Mouse (Mus musculus) midbrain, embryonic 11.5 days (tissue): ENCODE data around the gene Acad11. TPM values are rescaled to one million over a fixed set of nuclear protein-coding genes. Genes with fewer than 3 reads are reported as not detected.

Source experiments
- ATAC-seq: fragments of 200-750 bp; cut with Nextera tagmentation; 2 replicates; pipeline ENCODE4 v1.8.0; 2017; ENCODE audit warnings: moderate TSS enrichment, moderate library complexity; ENCODE audit not compliant: low FRiP score
- DNase-seq: peaks from one replicate; pipeline ENCODE4 v3.0.0; 2015; ENCODE audit warnings: low spot score; ENCODE audit errors: missing footprints
- H3K27ac ChIP-seq: fragments of 300-500 bp; sonication (generic); 2 replicates; pipeline ENCODE4 v1.5.1; 2014; ENCODE audit warnings: low read depth, low read length
- H3K27me3 ChIP-seq: fragments of 300-500 bp; sonication (generic); 2 replicates; pipeline ENCODE4 v1.6.1; 2014; ENCODE audit warnings: mild to moderate bottlenecking, low read length, moderate library complexity, mixed read lengths; ENCODE audit not compliant: control insufficient read depth, insufficient read depth
- H3K36me3 ChIP-seq: fragments of 300-500 bp; sonication (generic); 2 replicates; pipeline ENCODE4 v1.6.1; 2014; ENCODE audit warnings: mild to moderate bottlenecking, low read length, moderate library complexity, mixed read lengths; ENCODE audit not compliant: control insufficient read depth, insufficient read depth
- H3K4me1 ChIP-seq: fragments of 300-500 bp; sonication (generic); 2 replicates; pipeline ENCODE4 v1.6.1; 2014; ENCODE audit warnings: low read length; ENCODE audit not compliant: control insufficient read depth, insufficient read depth
- H3K4me2 ChIP-seq: fragments of 300-500 bp; sonication (generic); 2 replicates; pipeline ENCODE4 v1.6.1; 2014; ENCODE audit warnings: mild to moderate bottlenecking, moderate library complexity
- H3K4me3 ChIP-seq: fragments of 300-500 bp; sonication (generic); 2 replicates; pipeline ENCODE4 v1.5.1; 2014; ENCODE audit warnings: low read depth, low read length
- H3K9ac ChIP-seq: fragments of 300-500 bp; sonication (generic); 2 replicates; pipeline ENCODE4 v1.6.1; 2014; ENCODE audit warnings: low read length
- H3K9me3 ChIP-seq: fragments of 300-500 bp; sonication (generic); 2 replicates; pipeline ENCODE4 v1.6.1; 2016; ENCODE audit warnings: low read length; ENCODE audit not compliant: control insufficient read depth
- WGBS: fragments of 180-500 bp; shearing (Covaris S2); extraction: QIAGEN DNeasy Blood & Tissue Kit; methylation state at CpG from one replicate; pipeline ENCODE4 v1.1.7; 2014; 5-methylcytosine and 5-hydroxymethylcytosine counted together
- polyA plus RNA-seq: library from polyadenylated mRNA; unstranded; fragments of >200 nt; fragmentation: Nextera tagmentation; extraction: Ambion mirVana; gene quantifications from 2 replicates; pipeline ENCODE4 v1.2.1, GENCODE M21; 2014

Acad11 gene
- polyA plus RNA-seq, 1 experiment from 2014 or later: 7.8 TPM

DNA sequence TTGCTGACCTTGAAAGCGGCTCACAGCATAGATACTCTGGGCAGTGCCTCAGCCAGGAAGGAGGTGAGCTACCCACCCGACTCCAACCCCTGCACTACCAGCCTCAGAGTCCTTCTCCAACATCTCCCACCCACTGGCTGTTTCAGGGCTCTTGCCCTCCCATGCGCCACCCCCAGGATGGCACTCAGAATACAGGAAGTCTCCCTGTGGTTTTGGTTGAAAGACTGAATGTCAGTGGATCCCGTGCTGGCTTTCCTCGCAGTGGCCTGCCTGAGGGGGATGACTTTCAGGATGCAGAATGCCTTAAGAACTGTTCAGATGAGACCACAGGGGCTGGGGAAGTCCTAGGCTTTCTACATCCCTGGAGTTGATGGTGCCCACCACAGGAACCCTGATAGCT is 59.9 kb downstream of the Acad11 start:
- DNase-seq: no peak
- no peaks in the 10 kb centered on the region for H3K9me3 ChIP-seq
- ATAC-seq: no peak
- WGBS: 79% methylated on average over 5 of the region's 5 CpGs
- no peak overlapping the region for H3K4me3 ChIP-seq
- H3K27me3 ChIP-seq: no peaks in the 10 kb centered on the region
- no peak overlapping the region for H3K27ac ChIP-seq
- H3K36me3 ChIP-seq: no peaks in the 10 kb centered on the region
- no peak overlapping the region for H3K9ac ChIP-seq
- peaks cover 8% of the 10 kb centered on the region; the same call in 1 of the 2 replicates for H3K4me1 ChIP-seq
- H3K4me2 ChIP-seq: no peak overlapping the region

DNA sequence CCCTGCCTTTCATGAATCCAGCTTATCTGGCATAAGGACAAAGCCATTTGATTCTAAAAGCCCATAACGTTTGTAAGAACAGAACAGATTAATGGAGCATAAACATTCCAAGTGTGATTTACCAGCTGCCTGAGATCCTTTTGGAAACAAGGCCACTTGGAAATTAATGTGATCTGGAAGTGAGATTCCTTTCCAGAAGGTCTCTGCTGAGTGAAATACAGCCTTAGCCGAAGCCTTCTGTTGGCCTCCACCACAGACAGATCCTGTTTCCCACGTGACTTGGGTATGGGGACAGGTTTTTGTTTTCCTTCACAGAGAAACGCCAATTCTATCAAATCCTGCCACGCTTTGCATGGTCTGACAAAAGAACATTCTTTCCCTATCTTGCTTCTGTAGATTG is 60.4 kb downstream of the Acad11 start:
- WGBS: 50% methylated on average over 5 of the region's 5 CpGs
- Histone ChIP-seq H3K9ac (no peak overlapping the region), H3K27ac (no peak overlapping the region), H3K4me1 (peaks cover 8% of the 10 kb centered on the region; the same call in 1 of the 2 replicates), H3K9me3 (no peaks in the 10 kb centered on the region), H3K4me2 (no peak overlapping the region), H3K27me3 (no peaks in the 10 kb centered on the region), H3K4me3 (no peak overlapping the region), H3K36me3 (no peaks in the 10 kb centered on the region)
- DNase-seq (no peak), ATAC-seq (no peak)

DNA sequence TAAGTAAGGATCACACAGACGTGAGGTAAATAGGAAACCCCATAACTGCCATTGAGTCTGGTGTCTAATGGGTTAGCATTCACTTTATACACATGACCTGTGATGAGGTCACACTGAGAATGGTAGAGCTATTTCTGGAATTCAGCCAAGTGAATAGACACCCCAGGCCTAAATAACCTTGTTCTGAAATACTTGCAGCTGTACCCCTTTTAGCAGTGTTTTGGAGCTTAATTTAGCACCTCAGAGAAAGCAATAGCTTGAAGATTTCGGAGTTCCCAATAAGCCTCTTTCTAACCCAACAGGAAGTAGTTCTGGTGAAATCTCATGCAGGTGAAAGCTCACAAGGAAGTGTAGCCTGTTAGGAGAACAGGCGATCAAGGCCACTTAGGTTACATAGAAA is 63.7 kb downstream of the Acad11 start, which contains the start of gene Ackr4:
Ackr4 (minus strand) TSS at position 101 of the 400 bp plus-strand sequence.
- Histone ChIP-seq H3K4me2 (no peak within 1 kb of the TSS), H3K36me3 (no peaks in the 10 kb centered on the region), H3K4me3 (no peak within 1 kb of the TSS), H3K27me3 (no peaks in the 10 kb centered on the region), H3K4me1 (peaks cover 8% of the 10 kb centered on the region; the same call in 1 of the 2 replicates), H3K9me3 (no peaks in the 10 kb centered on the region), H3K9ac (no peak within 1 kb of the TSS), H3K27ac (no peak within 1 kb of the TSS)
- 75% methylated on average over 3 of the region's 3 CpGs for WGBS
- DNase-seq: no peak
- no peak for ATAC-seq

DNA sequence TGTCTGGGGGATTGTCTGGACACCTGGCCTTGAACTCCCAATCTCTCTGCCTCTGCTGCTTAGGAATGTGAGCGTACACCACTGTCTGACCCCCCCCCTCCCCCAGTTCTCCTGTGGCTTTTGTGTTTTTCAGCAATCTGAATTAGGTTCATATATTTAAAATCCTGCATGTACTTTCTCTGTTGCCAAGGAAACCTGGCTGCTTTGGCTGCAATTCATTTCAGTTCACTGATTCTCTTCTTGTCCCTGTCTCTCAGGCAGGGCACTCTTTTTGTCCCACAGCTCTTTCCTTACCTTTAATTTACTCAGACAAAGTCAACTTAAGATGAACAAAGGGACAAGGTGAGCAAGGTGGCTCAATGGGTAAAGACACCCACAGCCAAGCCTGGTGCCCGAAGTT is 64.9 kb downstream of the Acad11 start:
- Histone ChIP-seq H3K4me1 (peaks cover 8% of the 10 kb centered on the region; the same call in 1 of the 2 replicates), H3K9me3 (no peaks in the 10 kb centered on the region), H3K9ac (no peak overlapping the region), H3K36me3 (no peaks in the 10 kb centered on the region), H3K27me3 (no peaks in the 10 kb centered on the region), H3K27ac (no peak overlapping the region), H3K4me3 (no peak overlapping the region), H3K4me2 (no peak overlapping the region)
- WGBS: 39% methylated on average over 2 of the region's 2 CpGs
- DNase-seq: no peak
- ATAC-seq: no peak

DNA sequence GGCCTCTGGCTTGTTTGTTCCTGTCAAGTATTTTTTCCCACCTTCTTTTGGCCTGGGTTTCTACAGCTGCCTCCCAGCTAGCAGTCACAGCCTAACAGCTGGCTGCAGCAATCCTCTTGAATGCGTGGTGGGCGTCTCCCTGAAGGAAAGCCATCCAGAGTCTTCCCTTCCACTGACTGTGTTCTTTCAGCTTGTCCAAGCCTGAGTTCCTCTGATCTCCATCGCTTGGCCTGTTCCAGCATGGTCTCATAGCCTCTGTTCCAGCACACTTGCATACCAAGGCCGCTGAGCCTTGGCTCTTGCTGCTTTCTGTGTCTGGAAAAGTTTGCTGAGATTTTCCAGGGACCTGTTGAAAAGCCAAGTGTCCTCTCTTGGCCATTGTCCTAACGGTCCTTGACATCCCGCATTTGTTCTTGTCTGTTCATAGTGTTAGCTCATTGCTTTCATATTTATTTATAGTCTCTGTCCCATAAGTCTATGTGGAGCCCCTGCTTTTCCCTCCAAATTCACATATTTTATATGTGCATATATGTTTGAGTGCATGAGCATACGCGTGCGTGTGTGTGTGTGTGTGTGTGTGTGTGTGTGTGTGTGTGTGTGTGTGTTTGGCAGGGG is 67.1 kb downstream of the Acad11 start:
- Histone ChIP-seq H3K36me3 (no peaks in the 10 kb centered on the region), H3K4me3 (no peak overlapping the region), H3K27ac (no peak overlapping the region), H3K9me3 (no peaks in the 10 kb centered on the region), H3K9ac (no peak overlapping the region), H3K4me1 (peaks cover 5% of the 10 kb centered on the region; the same call in 1 of the 2 replicates), H3K4me2 (no peak overlapping the region), H3K27me3 (no peaks in the 10 kb centered on the region)
- ATAC-seq (no peak), DNase-seq (no peak)
- WGBS: 90% methylated on average over 9 of the region's 9 CpGs

DNA sequence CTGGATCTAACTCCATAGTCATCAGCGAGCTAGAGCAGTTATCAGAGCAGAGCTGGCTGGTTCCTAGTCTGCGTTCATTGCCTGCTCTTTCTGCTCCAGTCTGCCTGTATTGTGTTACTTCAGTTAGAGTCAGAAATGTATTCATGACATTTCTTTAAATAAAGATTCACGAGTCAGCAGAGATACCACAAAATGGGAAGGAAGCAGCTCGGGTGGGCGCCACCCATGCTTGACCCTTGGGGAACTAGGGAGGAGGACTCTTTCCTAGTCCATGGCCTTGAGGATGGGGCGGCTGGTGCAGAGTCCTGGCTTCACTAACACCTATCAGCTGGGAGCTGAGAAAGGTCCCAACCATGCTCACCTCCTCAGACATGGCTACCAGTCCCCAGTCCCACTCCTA is 77.2 kb downstream of the Acad11 start:
- H3K36me3 ChIP-seq: no peaks in the 10 kb centered on the region
- H3K9me3 ChIP-seq: no peaks in the 10 kb centered on the region
- no peaks in the 10 kb centered on the region for H3K27me3 ChIP-seq
- ATAC-seq (no peak), DNase-seq (no peak)
- H3K4me1 ChIP-seq: no peaks in the 10 kb centered on the region
- no peak overlapping the region for H3K9ac ChIP-seq
- WGBS: 88% methylated on average over 6 of the region's 6 CpGs
- H3K4me2 ChIP-seq: no peak overlapping the region
- no peak overlapping the region for H3K4me3 ChIP-seq
- H3K27ac ChIP-seq: no peak overlapping the region

DNA sequence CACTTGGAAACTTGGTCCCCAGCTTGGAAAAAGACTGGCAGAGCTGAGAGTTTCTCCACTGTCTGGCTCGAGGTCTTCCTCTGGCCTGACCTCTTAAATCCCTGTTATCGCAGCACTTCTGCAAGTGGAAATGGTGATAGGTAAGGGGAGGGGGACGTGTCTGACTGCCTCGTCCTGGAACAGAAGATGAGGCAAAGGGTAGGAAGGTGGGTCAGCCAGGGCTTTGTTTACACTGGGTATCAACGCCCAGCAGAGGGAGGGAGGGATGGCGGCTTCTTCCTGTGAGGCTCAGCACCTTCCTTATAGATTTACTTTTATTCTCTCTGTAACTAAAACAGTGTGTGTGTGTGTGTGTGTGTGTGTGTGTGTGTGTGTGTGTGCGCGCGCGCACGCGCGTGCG is 79.6 kb downstream of the Acad11 start:
- Histone ChIP-seq H3K27ac (no peak overlapping the region), H3K9me3 (no peaks in the 10 kb centered on the region), H3K36me3 (no peaks in the 10 kb centered on the region), H3K4me3 (no peak overlapping the region), H3K4me1 (no peaks in the 10 kb centered on the region), H3K4me2 (no peak overlapping the region), H3K9ac (no peak overlapping the region), H3K27me3 (no peaks in the 10 kb centered on the region)
- DNase-seq (no peak), ATAC-seq (no peak)
- 90% methylated on average over 14 of the region's 14 CpGs for whole genome bisulfite sequencing

DNA sequence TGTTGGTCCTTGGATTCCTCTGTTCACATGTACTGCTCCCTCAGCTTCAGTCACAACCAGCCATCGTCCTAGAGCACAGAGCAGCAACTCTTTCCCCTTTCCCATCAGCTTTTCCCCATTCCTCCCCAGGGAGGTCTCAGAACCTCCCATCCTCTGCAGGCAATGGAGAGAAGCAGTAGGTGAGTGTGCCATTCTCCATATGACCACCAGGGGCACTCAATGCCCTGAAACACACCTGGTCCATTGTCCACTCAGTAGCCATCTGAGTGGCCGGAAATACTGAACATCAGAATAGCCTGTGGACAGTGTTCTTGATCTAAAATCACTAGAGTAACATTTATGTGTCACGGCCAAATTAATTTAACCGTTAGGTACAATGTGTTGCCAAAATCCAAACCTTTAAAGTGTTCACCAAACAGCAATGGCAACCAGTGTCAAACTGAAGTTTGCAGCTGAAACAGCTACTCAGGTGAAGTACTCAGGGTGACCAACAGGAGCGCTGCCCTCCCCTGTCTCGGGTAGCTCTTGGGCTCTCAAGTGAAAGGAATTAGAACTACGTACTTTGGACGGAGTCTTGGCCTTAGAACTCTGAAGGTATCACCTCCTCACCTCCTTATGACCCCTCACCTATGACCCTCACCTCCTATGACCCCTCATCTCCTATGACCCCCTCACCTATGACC is 81.3 kb downstream of the Acad11 start:
- Histone ChIP-seq H3K4me1 (no peaks in the 10 kb centered on the region), H3K4me2 (no peak overlapping the region), H3K36me3 (no peaks in the 10 kb centered on the region), H3K9ac (no peak overlapping the region), H3K27me3 (no peaks in the 10 kb centered on the region), H3K4me3 (no peak overlapping the region), H3K27ac (no peak overlapping the region), H3K9me3 (no peaks in the 10 kb centered on the region)
- ATAC-seq (no peak), DNase-seq (no peak)
- WGBS: 81% methylated on average over 8 of the region's 8 CpGs

DNA sequence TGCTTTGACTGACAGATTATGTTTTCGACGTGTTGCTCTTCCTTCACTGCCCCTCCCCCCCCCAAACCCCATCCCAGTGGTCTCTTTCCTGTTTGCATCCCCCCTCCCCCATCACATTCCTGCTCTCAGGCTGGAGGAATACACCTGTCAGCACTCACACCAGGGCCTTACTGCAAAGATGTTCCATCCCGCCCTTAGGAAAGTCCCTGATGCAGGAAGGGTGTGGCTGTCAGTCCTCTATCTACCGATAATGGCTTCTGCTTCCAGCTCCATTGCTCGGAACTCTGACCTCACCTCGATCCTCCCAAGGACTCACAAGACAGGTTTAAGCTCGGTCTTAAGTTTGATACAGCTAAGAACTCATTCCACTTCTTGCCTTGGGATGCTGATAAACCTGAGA is 83.5 kb downstream of the Acad11 start:
- Histone ChIP-seq H3K4me1 (no peaks in the 10 kb centered on the region), H3K36me3 (no peaks in the 10 kb centered on the region), H3K27ac (no peak overlapping the region), H3K4me3 (no peak overlapping the region), H3K4me2 (no peak overlapping the region), H3K9ac (no peak overlapping the region), H3K27me3 (no peaks in the 10 kb centered on the region), H3K9me3 (no peaks in the 10 kb centered on the region)
- WGBS: 87% methylated on average over 7 of the region's 7 CpGs
- DNase-seq (no peak), ATAC-seq (no peak)
